Mouse (Mus musculus): ENCODE data around the gene Itpk1. TPM values are rescaled to one million over a fixed set of nuclear protein-coding genes. Genes with fewer than 3 reads are reported as not detected.

Itpk1 gene
- polyA plus RNA-seq, 1 experiment from 2014 or later, result 15.9 TPM

GRCm38 (mm10) chr12:102650649-102651048, 54.1 kb downstream of the Itpk1 start:
- no peaks in the 10 kb centered on the region for H3K36me3 ChIP-seq (ENCODE audit: control insufficient read depth, insufficient read depth, low read length)
- no peaks in the 10 kb centered on the region for H3K9me3 ChIP-seq (ENCODE audit: control insufficient read depth, low read depth, low read length)
- no peak overlapping the region for H3K4me3 ChIP-seq (ENCODE audit: low read depth, low read length)
- 87% methylated on average over 4 of the region's 4 CpGs for WGBS
- peaks cover 8% of the 10 kb centered on the region; the same call in 1 of the 2 replicates for H3K4me1 ChIP-seq (ENCODE audit: control insufficient read depth, insufficient read depth, low read length)
- no peak overlapping the region for H3K9ac ChIP-seq (replicated peaks; ENCODE audit: low read depth, low read length)
- no peak overlapping the region for H3K4me2 ChIP-seq (replicated peaks; ENCODE audit: low read depth, low read length)
- no peak for ATAC-seq (ENCODE audit: insufficient number of reproducible peaks, insufficient read depth, low FRiP score, low read depth)
- H3K27ac ChIP-seq (ENCODE audit: low read length), result no peak overlapping the region
- no peaks in the 10 kb centered on the region for H3K27me3 ChIP-seq (ENCODE audit: control insufficient read depth, insufficient read depth, low read length)

- Histone ChIP-seq H3K4me2 (replicated peaks; ENCODE audit: low read depth, low read length) (no peak overlapping the region), H3K4me1 (ENCODE audit: control insufficient read depth, insufficient read depth, low read length) (peaks cover 11% of the 10 kb centered on the region), H3K36me3 (ENCODE audit: control insufficient read depth, insufficient read depth, low read length) (no peaks in the 10 kb centered on the region), H3K27me3 (ENCODE audit: control insufficient read depth, insufficient read depth, low read length) (no peaks in the 10 kb centered on the region), H3K27ac (ENCODE audit: low read length) (no peak overlapping the region), H3K9me3 (ENCODE audit: control insufficient read depth, low read depth, low read length) (no peaks in the 10 kb centered on the region), H3K9ac (replicated peaks; ENCODE audit: low read depth, low read length) (no peak overlapping the region), H3K4me3 (ENCODE audit: low read depth, low read length) (no peak overlapping the region)
- 60% methylated on average over 14 of the region's 14 CpGs for WGBS
- ATAC-seq (ENCODE audit: insufficient number of reproducible peaks, insufficient read depth, low FRiP score, low read depth), result peak; percentile 42; the same call in 1 of the 2 replicates
Observed at GRCm38 (mm10) chr12:102647839-102648564, 56.7 kb downstream of the Itpk1 start.

- Histone ChIP-seq H3K4me2 (replicated peaks; ENCODE audit: low read depth, low read length) (no peak overlapping the region), H3K9ac (replicated peaks; ENCODE audit: low read depth, low read length) (no peak overlapping the region), H3K27ac (ENCODE audit: low read length) (no peak overlapping the region), H3K9me3 (ENCODE audit: control insufficient read depth, low read depth, low read length) (no peaks in the 10 kb centered on the region), H3K36me3 (ENCODE audit: control insufficient read depth, insufficient read depth, low read length) (no peaks in the 10 kb centered on the region), H3K4me3 (ENCODE audit: low read depth, low read length) (no peak overlapping the region), H3K27me3 (ENCODE audit: control insufficient read depth, insufficient read depth, low read length) (no peaks in the 10 kb centered on the region), H3K4me1 (ENCODE audit: control insufficient read depth, insufficient read depth, low read length) (peaks cover 11% of the 10 kb centered on the region)
- no peak for ATAC-seq (ENCODE audit: insufficient number of reproducible peaks, insufficient read depth, low FRiP score, low read depth)
- WGBS, result 75% methylated on average over 7 of the region's 7 CpGs
Observed at GRCm38 (mm10) chr12:102646586-102647260, 58.0 kb downstream of the Itpk1 start.

DNA sequence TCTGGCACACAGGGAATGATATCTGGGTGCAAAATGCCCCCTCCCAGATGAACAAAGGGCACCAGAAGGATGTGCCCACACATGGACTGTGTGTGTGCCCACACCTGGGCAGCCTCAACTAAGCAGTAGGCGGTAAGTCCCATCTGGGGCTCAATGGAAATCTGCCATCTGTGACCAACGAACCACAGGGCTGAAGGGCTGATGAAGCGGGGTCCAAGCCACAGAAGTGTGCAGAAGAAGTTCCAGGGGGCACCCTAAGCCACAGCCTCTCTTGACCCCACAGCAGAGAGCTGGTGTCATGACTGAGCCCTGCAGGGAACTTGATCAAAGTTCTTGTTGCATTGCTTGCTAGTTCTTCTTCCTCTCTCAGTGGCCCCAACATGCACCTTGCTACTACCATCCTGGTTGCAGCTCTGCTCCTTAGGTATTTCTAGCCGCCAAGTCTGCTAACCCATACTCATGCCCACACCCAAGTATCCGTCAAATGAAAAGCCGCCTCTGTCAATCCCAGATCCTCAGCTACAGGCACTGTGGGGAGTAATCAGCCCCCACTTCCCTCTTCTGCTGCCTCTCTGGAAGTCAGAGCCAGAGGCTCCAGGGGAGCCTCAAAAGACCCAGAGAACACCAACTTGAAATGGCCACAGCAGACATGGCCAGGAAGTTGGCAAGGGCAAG, 58.7 kb downstream of the Itpk1 start:
- 89% methylated on average over 6 of the region's 6 CpGs for WGBS
- H3K4me3 ChIP-seq (ENCODE audit: low read depth, low read length), result no peak overlapping the region
- ATAC-seq (ENCODE audit: insufficient number of reproducible peaks, insufficient read depth, low FRiP score, low read depth), result no peak
- no peak overlapping the region for H3K27ac ChIP-seq (ENCODE audit: low read length)
- H3K4me1 ChIP-seq (ENCODE audit: control insufficient read depth, insufficient read depth, low read length), result peaks cover 12% of the 10 kb centered on the region
- H3K4me2 ChIP-seq (replicated peaks; ENCODE audit: low read depth, low read length), result no peak overlapping the region
- no peaks in the 10 kb centered on the region for H3K9me3 ChIP-seq (ENCODE audit: control insufficient read depth, low read depth, low read length)
- H3K36me3 ChIP-seq (ENCODE audit: control insufficient read depth, insufficient read depth, low read length), result no peaks in the 10 kb centered on the region
- no peak overlapping the region for H3K9ac ChIP-seq (replicated peaks; ENCODE audit: low read depth, low read length)
- H3K27me3 ChIP-seq (ENCODE audit: control insufficient read depth, insufficient read depth, low read length), result no peaks in the 10 kb centered on the region

DNA sequence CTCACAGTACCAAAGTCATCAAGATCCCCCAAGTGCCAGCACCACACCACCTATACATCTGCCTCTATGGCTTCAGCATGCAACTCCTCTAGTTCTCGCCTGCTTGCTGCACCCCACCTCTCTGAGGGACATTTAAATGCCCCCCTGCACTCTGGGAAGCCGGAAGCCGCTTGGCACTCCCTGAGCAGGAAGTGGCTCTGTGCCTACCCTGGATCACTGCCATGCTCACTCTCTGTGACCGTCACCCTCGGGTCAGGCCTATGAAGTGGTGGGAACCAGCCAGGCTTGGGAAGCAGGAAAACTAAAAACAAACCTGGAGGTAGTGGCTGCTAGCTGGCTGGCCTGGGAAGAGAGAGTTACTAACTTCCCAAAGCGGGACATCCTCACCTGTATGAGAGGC, 61.4 kb downstream of the Itpk1 start:
- Histone ChIP-seq H3K4me2 (replicated peaks; ENCODE audit: low read depth, low read length) (no peak overlapping the region), H3K27ac (ENCODE audit: low read length) (no peak overlapping the region), H3K4me3 (ENCODE audit: low read depth, low read length) (no peak overlapping the region), H3K36me3 (ENCODE audit: control insufficient read depth, insufficient read depth, low read length) (no peaks in the 10 kb centered on the region), H3K4me1 (ENCODE audit: control insufficient read depth, insufficient read depth, low read length) (peaks cover 16% of the 10 kb centered on the region), H3K9ac (replicated peaks; ENCODE audit: low read depth, low read length) (no peak overlapping the region), H3K27me3 (ENCODE audit: control insufficient read depth, insufficient read depth, low read length) (no peaks in the 10 kb centered on the region), H3K9me3 (ENCODE audit: control insufficient read depth, low read depth, low read length) (no peaks in the 10 kb centered on the region)
- ATAC-seq (ENCODE audit: insufficient number of reproducible peaks, insufficient read depth, low FRiP score, low read depth), result no peak
- WGBS, result 78% methylated on average over 6 of the region's 6 CpGs

GRCm38 (mm10) chr12:102640436-102641163, 64.1 kb downstream of the Itpk1 start:
- H3K27me3 ChIP-seq (ENCODE audit: control insufficient read depth, insufficient read depth, low read length), result no peaks in the 10 kb centered on the region
- no peak overlapping the region for H3K27ac ChIP-seq (ENCODE audit: low read length)
- H3K36me3 ChIP-seq (ENCODE audit: control insufficient read depth, insufficient read depth, low read length), result no peaks in the 10 kb centered on the region
- WGBS, result 54% methylated on average over 9 of the region's 9 CpGs
- H3K4me3 ChIP-seq (ENCODE audit: low read depth, low read length), result no peak overlapping the region
- no peak overlapping the region for H3K9ac ChIP-seq (replicated peaks; ENCODE audit: low read depth, low read length)
- peaks cover 8% of the 10 kb centered on the region; the same call in 1 of the 2 replicates for H3K4me1 ChIP-seq (ENCODE audit: control insufficient read depth, insufficient read depth, low read length)
- H3K4me2 ChIP-seq (replicated peaks; ENCODE audit: low read depth, low read length), result no peak overlapping the region
- ATAC-seq (ENCODE audit: insufficient number of reproducible peaks, insufficient read depth, low FRiP score, low read depth), result peak; percentile 51; the same call in 1 of the 2 replicates
- no peaks in the 10 kb centered on the region for H3K9me3 ChIP-seq (ENCODE audit: control insufficient read depth, low read depth, low read length)

GRCm38 (mm10) chr12:102638878-102639277, 65.9 kb downstream of the Itpk1 start:
- Histone ChIP-seq H3K36me3 (ENCODE audit: control insufficient read depth, insufficient read depth, low read length) (no peaks in the 10 kb centered on the region), H3K4me3 (ENCODE audit: low read depth, low read length) (no peak overlapping the region), H3K9me3 (ENCODE audit: control insufficient read depth, low read depth, low read length) (no peaks in the 10 kb centered on the region), H3K9ac (replicated peaks; ENCODE audit: low read depth, low read length) (no peak overlapping the region), H3K4me1 (ENCODE audit: control insufficient read depth, insufficient read depth, low read length) (peaks cover 8% of the 10 kb centered on the region; the same call in 1 of the 2 replicates), H3K4me2 (replicated peaks; ENCODE audit: low read depth, low read length) (no peak overlapping the region), H3K27ac (ENCODE audit: low read length) (no peak overlapping the region), H3K27me3 (ENCODE audit: control insufficient read depth, insufficient read depth, low read length) (no peaks in the 10 kb centered on the region)
- WGBS, result 62% methylated on average over 3 of the region's 3 CpGs
- ATAC-seq (ENCODE audit: insufficient number of reproducible peaks, insufficient read depth, low FRiP score, low read depth), result no peak

- H3K4me3 ChIP-seq (ENCODE audit: low read depth, low read length), result no peak overlapping the region
- H3K27me3 ChIP-seq (ENCODE audit: control insufficient read depth, insufficient read depth, low read length), result no peaks in the 10 kb centered on the region
- no peaks in the 10 kb centered on the region for H3K36me3 ChIP-seq (ENCODE audit: control insufficient read depth, insufficient read depth, low read length)
- H3K4me1 ChIP-seq (ENCODE audit: control insufficient read depth, insufficient read depth, low read length), result 0 out of 2 replicates have a peak, but pooled peaks cover 5% of the 10 kb centered on the region
- no peak overlapping the region for H3K4me2 ChIP-seq (replicated peaks; ENCODE audit: low read depth, low read length)
- 78% methylated on average over 10 of the region's 10 CpGs for WGBS
- H3K27ac ChIP-seq (ENCODE audit: low read length), result no peak overlapping the region
- ATAC-seq (ENCODE audit: insufficient number of reproducible peaks, insufficient read depth, low FRiP score, low read depth), result no peak
- H3K9ac ChIP-seq (replicated peaks; ENCODE audit: low read depth, low read length), result no peak overlapping the region
- H3K9me3 ChIP-seq (ENCODE audit: control insufficient read depth, low read depth, low read length), result no peaks in the 10 kb centered on the region
Observed at GRCm38 (mm10) chr12:102637235-102637634, 67.5 kb downstream of the Itpk1 start.

Data from stomach, embryonic 14.5 days (tissue).